Mouse (Mus musculus) neutrophil, adult 5-6 weeks (primary cell): Measurements from ENCODE around the gene Htr5a. TPM values are rescaled to one million over a fixed set of nuclear protein-coding genes. Genes with fewer than 3 reads are reported as not detected.

Source experiments
- ATAC-seq: fragments of 151-379, 151-347 bp; 2 replicates; pipeline ENCODE4 v1.8.0; 2017; ENCODE audit warnings: mild to moderate bottlenecking, moderate TSS enrichment; ENCODE audit not compliant: insufficient number of reproducible peaks, poor library complexity, low FRiP score, severe bottlenecking; ENCODE audit errors: extremely low read depth
- total RNA-seq: library from RNA; stranded (forward); fragments of 200-1000 nt; gene quantifications from 2 replicates; pipeline ENCODE4 v1.2.3, GENCODE M21; 2017

The Htr5a gene
- total RNA-seq, 1 experiment from 2014 or later, result not detected

DNA sequence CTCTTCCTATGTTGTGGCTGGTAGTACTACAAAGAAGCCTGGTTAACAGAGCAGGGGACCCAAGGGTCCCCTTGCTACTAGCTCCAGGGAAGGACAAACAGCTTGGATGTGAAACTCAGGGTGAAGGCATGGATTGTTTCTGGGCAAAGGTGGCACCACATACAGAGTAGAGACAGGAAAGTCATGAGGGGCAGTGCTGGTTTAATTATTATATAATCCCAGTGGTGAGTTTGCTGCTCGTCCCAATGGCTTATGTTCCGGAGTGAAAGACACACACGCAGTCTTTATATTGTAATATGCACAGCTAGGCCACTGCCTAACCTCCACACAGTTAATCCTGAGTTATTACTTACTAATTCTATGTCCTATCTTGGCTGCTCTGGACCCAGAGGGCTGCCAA, 37.8 kb downstream of the Htr5a start:
- ATAC-seq, result no peak

- ATAC-seq, result no peak
These were observed 38.5 kb downstream of the Htr5a start for GRCm38 (mm10) chr5:27880329-27881036.

DNA sequence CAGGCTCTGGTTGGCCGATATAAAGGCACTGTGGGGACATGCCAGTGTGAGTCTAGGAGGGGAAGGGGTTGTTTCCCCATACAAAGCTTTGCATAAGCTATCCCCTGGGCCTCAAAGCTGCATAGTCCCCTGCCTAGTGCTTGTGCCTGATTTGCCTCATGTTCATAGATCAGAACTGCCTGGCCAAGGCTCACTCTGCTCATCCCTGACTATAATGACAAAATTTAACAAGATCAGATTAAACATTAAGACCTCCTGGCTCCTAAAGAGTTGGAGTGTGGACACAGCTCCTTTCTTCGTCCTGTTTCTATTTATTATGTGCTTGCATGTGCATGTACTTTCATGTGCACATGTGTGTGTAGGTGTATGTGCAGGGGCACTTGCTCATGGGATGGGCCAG, 39.3 kb downstream of the Htr5a start:
- ATAC-seq, result no peak

GRCm38 (mm10) chr5:27888080-27888479, 46.1 kb downstream of the Htr5a start:
- no peak for ATAC-seq

DNA sequence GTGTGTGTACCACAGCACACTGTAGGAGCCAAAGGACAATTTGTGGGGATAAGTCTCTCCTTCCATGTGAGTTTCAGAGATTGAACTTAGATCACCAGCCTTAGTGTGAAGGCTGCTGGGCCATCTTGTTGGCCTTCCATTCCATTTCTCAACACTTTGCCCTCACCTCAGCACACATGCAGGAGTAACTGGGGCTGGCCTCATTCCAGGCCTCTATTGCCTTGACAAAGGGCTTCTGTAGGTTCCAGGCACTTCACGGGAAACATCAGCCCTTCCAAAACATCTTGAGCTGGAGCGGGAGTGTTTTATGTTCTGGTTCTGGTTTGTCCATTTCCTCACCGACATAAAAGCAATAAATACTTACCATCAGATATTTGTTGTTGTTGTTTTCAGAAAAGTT, 54.0 kb downstream of the Htr5a start:
- ATAC-seq, result no peak

DNA sequence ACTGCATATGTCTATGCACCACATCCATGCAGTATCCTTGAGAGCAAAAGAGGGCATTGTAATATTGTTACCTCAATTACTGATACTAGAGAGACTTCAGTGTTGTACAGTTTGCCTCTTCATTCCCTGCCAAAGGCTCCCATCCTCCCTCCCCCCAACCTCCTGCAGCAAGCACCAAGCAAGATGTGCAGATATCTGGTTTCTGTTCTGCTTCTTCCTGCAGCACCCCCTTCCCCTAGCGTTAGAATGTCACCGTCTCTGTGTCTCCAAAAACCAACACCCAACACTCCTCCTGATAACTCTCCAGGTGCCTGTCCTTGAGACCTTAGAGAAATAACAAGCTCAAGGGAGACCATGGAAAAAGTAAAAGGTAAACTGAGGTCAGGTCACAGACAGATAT, 57.8 kb downstream of the Htr5a start:
- no peak for ATAC-seq

GRCm38 (mm10) chr5:27900186-27900585, 58.2 kb downstream of the Htr5a start:
- no peak for ATAC-seq

Other genes with a start within 250 kb of the Htr5a start
- 20.5 and 26.0 TPM in 2 replicates for gene Paxip1, start 50.5 kb upstream of the Htr5a start, total RNA-seq
- 26.2 and 31.1 TPM in 2 replicates for gene Insig1, start 229.2 kb downstream of the Htr5a start, total RNA-seq